ENCODE assay signal across 8 mouse cellular contexts in genomic region chr2:130628424-130628823, GRCm38 (mm10). TPM values are rescaled to one million over a fixed set of nuclear protein-coding genes. Genes with fewer than 3 reads are reported as not detected.
DNase-seq lines count a peak whose midpoint lies in the region; ATAC-seq and TF ChIP-seq lines count a peak whose summit lies in the region.

No protein-coding gene starts in this region.

- intact Hi-C loops in gastrocnemius, adult 2 months (cut with DNase I) = no loop called here
- intact Hi-C loops in gastrocnemius, postnatal 14 days (cut with DNase I; ENCODE audit: low total_unique reads) = no loop called here

- H3K4me2 ChIP-seq in intestine, embryonic 16.5 days (ENCODE audit: low read depth, low read length) = peak overlapping the region; percentile 72; the same call in 1 of the 2 replicates
- peak overlapping the region; percentile 91 for H3K4me2 ChIP-seq in neural tube, embryonic 15.5 days

- H3K4me3 ChIP-seq in gastrocnemius, adult 2 months = peak overlapping the region; percentile 97
- peak overlapping the region; percentile 97 for H3K4me3 ChIP-seq in intestine, embryonic 16.5 days (ENCODE audit: low read length)
- peak overlapping the region; percentile 80 for H3K4me3 ChIP-seq in neural tube, embryonic 15.5 days (replicated peaks)

- H3K9me3 ChIP-seq in intestine, embryonic 16.5 days (ENCODE audit: control insufficient read depth, low read length) = no peaks in the 10 kb centered on the region
- no peaks in the 10 kb centered on the region for H3K9me3 ChIP-seq in neural tube, embryonic 15.5 days (replicated peaks)

- H3K9ac ChIP-seq in intestine, embryonic 16.5 days (ENCODE audit: low read depth, low read length) = no peak overlapping the region
- no peak overlapping the region for H3K9ac ChIP-seq in neural tube, embryonic 15.5 days (replicated peaks)

- no peaks in the 10 kb centered on the region for H3K27me3 ChIP-seq in intestine, embryonic 16.5 days (replicated peaks; ENCODE audit: control insufficient read depth, insufficient read depth, low read length)
- no peaks in the 10 kb centered on the region for H3K27me3 ChIP-seq in neural tube, embryonic 15.5 days (replicated peaks)

- TF ChIP-seq CTCF in gastrocnemius, adult 2 months (IDR thresholded peaks at IDR 0.05) = peak; percentile 32

- no peak for ATAC-seq in intestine, embryonic 16.5 days
- ATAC-seq in neural tube, embryonic 15.5 days (ENCODE audit: low FRiP score) = no peak
- no peak for ATAC-seq in monocyte, adult 5-6 weeks (replicated peaks; ENCODE audit: insufficient number of reproducible peaks, low FRiP score, low TSS enrichment, poor library complexity, severe bottlenecking)

- DNase-seq in gastrocnemius, adult 2 months = no peak
- no peak for DNase-seq in gastrocnemius, postnatal 14 days
- DNase-seq in 3T3-L1 (ENCODE audit: low read depth, low spot score) = peak; percentile 59
- peak; percentile 20 to 49 for DNase-seq in cerebellum, postnatal 14 days
- no peak for DNase-seq in urinary bladder, postnatal 14 days (ENCODE audit: low spot score)

- 56% methylated on average over 3 of the region's 3 CpGs for WGBS in intestine, embryonic 16.5 days
- WGBS in neural tube, embryonic 15.5 days = 61% methylated on average over 3 of the region's 3 CpGs

- H3K36me3 ChIP-seq in intestine, embryonic 16.5 days (ENCODE audit: control insufficient read depth, insufficient read depth, low read length) = 0 out of 2 replicates have a peak, but pooled peaks cover under 1% of the 10 kb centered on the region
- H3K36me3 ChIP-seq in neural tube, embryonic 15.5 days = peaks cover 24% of the 10 kb centered on the region

- no peak overlapping the region for H3K27ac ChIP-seq in gastrocnemius, adult 2 months
- H3K27ac ChIP-seq in intestine, embryonic 16.5 days (ENCODE audit: low read length) = no peak overlapping the region
- no peak overlapping the region for H3K27ac ChIP-seq in neural tube, embryonic 15.5 days (replicated peaks)

- H3K4me1 ChIP-seq in intestine, embryonic 16.5 days (ENCODE audit: control insufficient read depth, insufficient read depth, low read length) = peaks cover 8% of the 10 kb centered on the region
- H3K4me1 ChIP-seq in neural tube, embryonic 15.5 days = peaks cover 14% of the 10 kb centered on the region

RNA-seq across cellular contexts. Expression of gene Fastkd5, which starts 1.4 kb away (rescaled TPM):
- total RNA-seq in gastrocnemius, adult 2 months (2021) = 1 to 10 TPM; 6.0 to 7.5 TPM
- 1 to 10 TPM; 5.4 to 6.1 TPM for total RNA-seq in gastrocnemius, postnatal 14 days (2021)
- 15.5 and 16.2 TPM in 2 replicates for polyA plus RNA-seq in intestine, embryonic 16.5 days (2015; fragmentation: Nextera tagmentation; extraction: Ambion mirVana)
- 9.5 and 10.8 TPM in 2 replicates for polyA plus RNA-seq in neural tube, embryonic 15.5 days (2015; fragmentation: Nextera tagmentation; extraction: Ambion mirVana)
- total RNA-seq in monocyte, adult 5-6 weeks (2017) = 5.1 to 10.8 TPM (median 9.0 TPM) in 3 replicates

RNA-seq across cellular contexts. Expression of gene Ubox5, which starts 1.4 kb away (rescaled TPM):
- 1 to 10 TPM; 4.9 to 5.0 TPM for total RNA-seq in gastrocnemius, adult 2 months (2021)
- total RNA-seq in gastrocnemius, postnatal 14 days (2021) = 1 to 10 TPM; 3.8 to 5.2 TPM
- polyA plus RNA-seq in intestine, embryonic 16.5 days (2015; fragmentation: Nextera tagmentation; extraction: Ambion mirVana) = 11.7 and 12.0 TPM in 2 replicates
- polyA plus RNA-seq in neural tube, embryonic 15.5 days (2015; fragmentation: Nextera tagmentation; extraction: Ambion mirVana) = 10.0 and 11.3 TPM in 2 replicates
- total RNA-seq in monocyte, adult 5-6 weeks (2017) = 2.9 to 5.1 TPM (median 3.5 TPM) in 3 replicates

RNA-seq across cellular contexts. Expression of gene Lzts3, which starts 14.2 kb away (rescaled TPM):
- total RNA-seq in gastrocnemius, adult 2 months (2021) = 1 to 10 TPM; 2.3 to 3.3 TPM
- 1 to 10 TPM; 1.7 to 2.5 TPM for total RNA-seq in gastrocnemius, postnatal 14 days (2021)
- 15.0 and 19.0 TPM in 2 replicates for polyA plus RNA-seq in intestine, embryonic 16.5 days (2015; fragmentation: Nextera tagmentation; extraction: Ambion mirVana)
- 18.1 and 21.4 TPM in 2 replicates for polyA plus RNA-seq in neural tube, embryonic 15.5 days (2015; fragmentation: Nextera tagmentation; extraction: Ambion mirVana)
- 0.29 to 0.95 TPM (median 0.85 TPM) in 3 replicates for total RNA-seq in monocyte, adult 5-6 weeks (2017)

RNA-seq across cellular contexts. Expression of gene Ddrgk1, which starts 36.0 kb away (rescaled TPM):
- 100 to 1,000 TPM; 104 to 127 TPM for total RNA-seq in gastrocnemius, adult 2 months (2021)
- 10 to 100 TPM; 70.0 to 74.8 TPM for total RNA-seq in gastrocnemius, postnatal 14 days (2021)
- polyA plus RNA-seq in intestine, embryonic 16.5 days (2015; fragmentation: Nextera tagmentation; extraction: Ambion mirVana) = 87.1 and 88.0 TPM in 2 replicates
- polyA plus RNA-seq in neural tube, embryonic 15.5 days (2015; fragmentation: Nextera tagmentation; extraction: Ambion mirVana) = 74.3 and 76.2 TPM in 2 replicates
- 79.9 to 114 TPM (median 86.8 TPM) in 3 replicates for total RNA-seq in monocyte, adult 5-6 weeks (2017)

RNA-seq across cellular contexts. Expression of gene Itpa, which starts 39.0 kb away (rescaled TPM):
- total RNA-seq in gastrocnemius, adult 2 months (2021) = 10 to 100 TPM; 10.8 to 16.2 TPM
- total RNA-seq in gastrocnemius, postnatal 14 days (2021) = 10 to 100 TPM; 10.7 to 12.5 TPM
- polyA plus RNA-seq in intestine, embryonic 16.5 days (2015; fragmentation: Nextera tagmentation; extraction: Ambion mirVana) = 72.2 and 81.0 TPM in 2 replicates
- polyA plus RNA-seq in neural tube, embryonic 15.5 days (2015; fragmentation: Nextera tagmentation; extraction: Ambion mirVana) = 115 and 123 TPM in 2 replicates
- total RNA-seq in monocyte, adult 5-6 weeks (2017) = 33.0 to 47.1 TPM (median 41.8 TPM) in 3 replicates

Comparison
In these comparisons a context has a peak if more than half of its experiments do, and no peak if none do; other contexts are left out.
1. DNase-seq: peak in 3T3-L1 (single experiment) and cerebellum, postnatal 14 days (2 of 2); none in gastrocnemius, adult 2 months (single experiment), gastrocnemius, postnatal 14 days (single experiment) and urinary bladder, postnatal 14 days (single experiment).
2. Peak in every context shown above with its lines, with median percentiles within 50 percentile points of each other: H3K4me3 ChIP-seq.